Mouse (Mus musculus) thymus, adult 2 months (tissue): ENCODE results near the gene Mamstr.

Experiments
- CTCF ChIP-seq: fragments of 200-500 bp; IDR thresholded peaks from 2 replicates; pipeline ENCODE4 v1.5.1; 2012; ENCODE audit warnings: mild to moderate bottlenecking, control low read depth, low read length, moderate library complexity, borderline replicate concordance; ENCODE audit not compliant: control insufficient read depth, poor library complexity, insufficient read depth; ENCODE audit errors: extremely low read depth
- POLR2A ChIP-seq: fragments of 200-500 bp; IDR thresholded peaks from 2 replicates; pipeline ENCODE4 v1.6.1; 2012; ENCODE audit warnings: mild to moderate bottlenecking, low read length, control low read depth, moderate library complexity; ENCODE audit not compliant: control insufficient read depth, poor library complexity, insufficient read depth; ENCODE audit errors: extremely low read depth

DNA sequence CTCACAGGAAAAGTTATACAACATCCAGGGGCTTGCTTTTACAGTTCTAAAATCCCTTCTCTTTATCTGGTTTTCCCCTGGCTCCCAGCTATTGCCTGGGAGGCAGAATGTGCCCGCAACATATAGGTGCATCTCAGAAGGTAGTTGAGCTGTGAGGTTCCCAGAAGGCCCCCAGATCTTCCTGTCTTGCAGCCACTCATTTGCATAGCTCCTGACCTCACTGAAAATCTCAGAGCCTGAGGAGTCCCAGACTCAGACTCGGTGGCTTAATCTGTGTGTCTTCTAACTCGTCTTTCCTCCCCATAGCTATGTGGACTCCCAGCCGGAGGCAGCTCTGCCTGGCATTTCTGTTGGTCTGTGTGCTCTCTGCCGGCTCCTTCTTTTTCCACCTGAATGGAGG, 21.5 kb upstream of the Mamstr start:
- TF ChIP-seq POLR2A (no peak), CTCF (no peak)
